Mouse (Mus musculus): ENCODE measurements around the gene Aig1. TPM values are rescaled to one million over a fixed set of nuclear protein-coding genes. Genes with fewer than 3 reads are reported as not detected.

The Aig1 gene
- polyA plus RNA-seq, 1 experiment from 2014 or later: 37.0 TPM

GRCm38 (mm10) chr10:13653326-13653725 lies 215.5 kb downstream of the Aig1 start:
- H3K9ac ChIP-seq: no peak overlapping the region
- no peak for ATAC-seq
- H3K4me2 ChIP-seq: no peak overlapping the region
- no peak overlapping the region for H3K27ac ChIP-seq
- H3K9me3 ChIP-seq (replicated peaks): no peaks in the 10 kb centered on the region
- H3K27me3 ChIP-seq: no peaks in the 10 kb centered on the region
- WGBS: 85% methylated on average over 7 of the region's 7 CpGs
- no peaks in the 10 kb centered on the region for H3K36me3 ChIP-seq (ENCODE audit: poor library complexity, severe bottlenecking)
- H3K4me3 ChIP-seq: no peak overlapping the region
- H3K4me1 ChIP-seq: no peaks in the 10 kb centered on the region

GRCm38 (mm10) chr10:13652061-13652460 lies 216.7 kb downstream of the Aig1 start:
- Histone ChIP-seq H3K27ac (no peak overlapping the region), H3K9me3 (replicated peaks) (no peaks in the 10 kb centered on the region), H3K9ac (no peak overlapping the region), H3K4me1 (no peaks in the 10 kb centered on the region), H3K4me2 (no peak overlapping the region), H3K36me3 (ENCODE audit: poor library complexity, severe bottlenecking) (no peaks in the 10 kb centered on the region), H3K4me3 (no peak overlapping the region), H3K27me3 (no peaks in the 10 kb centered on the region)
- 93% methylated on average over 4 of the region's 4 CpGs for WGBS
- no peak for ATAC-seq

- no peaks in the 10 kb centered on the region for H3K36me3 ChIP-seq (ENCODE audit: poor library complexity, severe bottlenecking)
- H3K4me2 ChIP-seq: no peak overlapping the region
- H3K4me1 ChIP-seq: no peaks in the 10 kb centered on the region
- H3K9me3 ChIP-seq (replicated peaks): no peaks in the 10 kb centered on the region
- H3K27me3 ChIP-seq: no peaks in the 10 kb centered on the region
- ATAC-seq: no peak
- no peak overlapping the region for H3K4me3 ChIP-seq
- H3K9ac ChIP-seq: no peak overlapping the region
- WGBS: 20% methylated on average over 7 of the region's 7 CpGs
- H3K27ac ChIP-seq: no peak overlapping the region
Measured at GRCm38 (mm10) chr10:13641750-13642149, 227.0 kb downstream of the Aig1 start.

GRCm38 (mm10) chr10:13631796-13632195 lies 237.0 kb downstream of the Aig1 start:
- Histone ChIP-seq H3K27me3 (no peaks in the 10 kb centered on the region), H3K4me1 (no peaks in the 10 kb centered on the region), H3K4me3 (no peak overlapping the region), H3K9ac (no peak overlapping the region), H3K9me3 (replicated peaks) (no peaks in the 10 kb centered on the region), H3K36me3 (ENCODE audit: poor library complexity, severe bottlenecking) (no peaks in the 10 kb centered on the region), H3K27ac (no peak overlapping the region), H3K4me2 (no peak overlapping the region)
- ATAC-seq: no peak
- WGBS: 74% methylated on average over 3 of the region's 3 CpGs

- Histone ChIP-seq H3K27ac (no peak overlapping the region), H3K9me3 (replicated peaks) (no peaks in the 10 kb centered on the region), H3K9ac (no peak overlapping the region), H3K4me2 (no peak overlapping the region), H3K36me3 (ENCODE audit: poor library complexity, severe bottlenecking) (no peaks in the 10 kb centered on the region), H3K4me3 (no peak overlapping the region), H3K4me1 (no peaks in the 10 kb centered on the region), H3K27me3 (no peaks in the 10 kb centered on the region)
- WGBS: 75% methylated on average over 5 of the region's 5 CpGs
- no peak for ATAC-seq
Measured at GRCm38 (mm10) chr10:13623735-13624134, 245.0 kb downstream of the Aig1 start.

- H3K4me2 ChIP-seq: no peak overlapping the region
- ATAC-seq: no peak
- H3K9ac ChIP-seq: no peak overlapping the region
- H3K4me3 ChIP-seq: no peak overlapping the region
- H3K27me3 ChIP-seq: no peaks in the 10 kb centered on the region
- H3K4me1 ChIP-seq: 0 out of 2 replicates have a peak, but pooled peaks cover 4% of the 10 kb centered on the region
- no peaks in the 10 kb centered on the region for H3K36me3 ChIP-seq (ENCODE audit: poor library complexity, severe bottlenecking)
- no peak overlapping the region for H3K27ac ChIP-seq
- WGBS: 69% methylated on average over 2 of the region's 2 CpGs
- H3K9me3 ChIP-seq (replicated peaks): 0 out of 2 replicates have a peak, but pooled peaks cover 5% of the 10 kb centered on the region
Measured at GRCm38 (mm10) chr10:13600926-13601325, 267.9 kb downstream of the Aig1 start.

- H3K9me3 ChIP-seq (replicated peaks): 0 out of 2 replicates have a peak, but pooled peaks cover 5% of the 10 kb centered on the region
- no peak overlapping the region for H3K9ac ChIP-seq
- no peak overlapping the region for H3K27ac ChIP-seq
- no peak overlapping the region for H3K4me3 ChIP-seq
- no peaks in the 10 kb centered on the region for H3K27me3 ChIP-seq
- H3K4me1 ChIP-seq: 0 out of 2 replicates have a peak, but pooled peaks cover 4% of the 10 kb centered on the region
- no peaks in the 10 kb centered on the region for H3K36me3 ChIP-seq (ENCODE audit: poor library complexity, severe bottlenecking)
- H3K4me2 ChIP-seq: no peak overlapping the region
- WGBS: 84% methylated on average over 8 of the region's 8 CpGs
- ATAC-seq: 0 out of 2 replicates have a peak, but pooled peaks have one; percentile 25
Measured at GRCm38 (mm10) chr10:13597491-13597890, 271.3 kb downstream of the Aig1 start.

Other genes with a start within 250 kb of the Aig1 start
- gene Hivep2, start 97.1 kb upstream of the Aig1 start, polyA plus RNA-seq (2015; fragmentation: Nextera tagmentation; extraction: Ambion mirVana): 5.3 and 7.3 TPM in 2 replicates